Mouse (Mus musculus) neural tube, embryonic 13.5 days (tissue): ENCODE measurements around the gene Cdhr4. TPM values are rescaled to one million over a fixed set of nuclear protein-coding genes. Genes with fewer than 3 reads are reported as not detected.

Source experiments
- ATAC-seq: fragments of 200-750 bp; cut with Nextera tagmentation; 2 replicates; pipeline ENCODE4 v1.8.0; 2017; ENCODE audit warnings: low read depth, mild to moderate bottlenecking, moderate TSS enrichment, moderate library complexity
- H3K27ac ChIP-seq: fragments of 300-500 bp; sonication (generic); replicated peaks from 2 replicates; pipeline ENCODE4 v1.5.1; 2015; ENCODE audit warnings: moderate library complexity, mild to moderate bottlenecking, inconsistent platforms
- H3K27me3 ChIP-seq: fragments of 300-500 bp; sonication (generic); 2 replicates; pipeline ENCODE4 v1.6.1; 2015; ENCODE audit warnings: mild to moderate bottlenecking, inconsistent platforms
- H3K36me3 ChIP-seq: fragments of 300-500 bp; sonication (generic); 2 replicates; pipeline ENCODE4 v1.6.1; 2015; ENCODE audit warnings: mild to moderate bottlenecking, inconsistent platforms
- H3K4me1 ChIP-seq: fragments of 300-500 bp; sonication (generic); replicated peaks from 2 replicates; pipeline ENCODE4 v1.6.1; 2015; ENCODE audit warnings: inconsistent platforms
- H3K4me2 ChIP-seq: fragments of 300-500 bp; sonication (generic); 2 replicates; pipeline ENCODE4 v1.6.1; 2015; ENCODE audit warnings: inconsistent platforms, mild to moderate bottlenecking, moderate library complexity
- H3K4me3 ChIP-seq: fragments of 300-500 bp; sonication (generic); 2 replicates; pipeline ENCODE4 v1.5.1; 2015; ENCODE audit warnings: mild to moderate bottlenecking, inconsistent platforms
- H3K9ac ChIP-seq: fragments of 300-500 bp; sonication (generic); 2 replicates; pipeline ENCODE4 v1.6.1; 2015; ENCODE audit warnings: moderate library complexity, mild to moderate bottlenecking, inconsistent platforms
- H3K9me3 ChIP-seq: fragments of 300-500 bp; sonication (generic); 2 replicates; pipeline ENCODE4 v1.6.1; 2016; ENCODE audit warnings: inconsistent platforms
- WGBS: fragments of 180-500 bp; shearing (Covaris S2); methylation state at CpG from one replicate; pipeline ENCODE4 v1.1.7; 2015; 5-methylcytosine and 5-hydroxymethylcytosine counted together
- polyA plus RNA-seq: library from polyadenylated mRNA; unstranded; fragments of >200 nt; fragmentation: Nextera tagmentation; extraction: Ambion mirVana; gene quantifications from 2 replicates; pipeline ENCODE4 v1.2.1, GENCODE M21; 2015

The Cdhr4 gene
- polyA plus RNA-seq, result 2.6 and 3.4 TPM in 2 replicates

DNA sequence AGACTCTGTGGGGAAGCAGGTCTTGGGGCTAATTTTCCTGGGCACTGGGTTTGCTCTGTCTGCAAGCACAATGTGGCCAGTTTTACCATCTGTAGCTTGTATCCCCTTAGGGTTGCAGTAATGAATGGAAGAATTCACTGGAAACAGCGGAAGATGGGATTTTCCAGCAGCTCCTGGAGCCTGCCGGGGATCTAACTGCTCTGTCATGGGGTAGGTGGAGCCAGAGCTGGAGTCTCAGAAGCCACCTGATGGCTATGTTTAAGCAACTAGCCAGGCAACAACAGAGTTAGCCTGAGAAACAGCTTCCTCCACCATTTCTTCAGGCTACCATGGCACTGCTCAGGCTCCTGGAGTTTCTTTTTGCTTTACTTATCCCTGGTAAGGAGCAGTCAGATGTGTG lies at the start of gene Cdhr4:
Gene Cdhr4, plus strand, starts transcription at position 301 of the 400 bp plus-strand sequence.
- Histone ChIP-seq H3K27ac (no peak within 1 kb of the TSS), H3K9me3 (no peaks in the 10 kb centered on the region), H3K4me3 (no peak within 1 kb of the TSS), H3K9ac (no peak within 1 kb of the TSS), H3K4me1 (peaks cover 2% of the 10 kb centered on the region; the same call in 1 of the 2 replicates), H3K27me3 (0 out of 2 replicates have a peak, but pooled peaks cover 4% of the 10 kb centered on the region), H3K4me2 (no peak within 1 kb of the TSS), H3K36me3 (no peaks in the 10 kb centered on the region)
- no peak for ATAC-seq
- WGBS, result 58% methylated on average over 2 of the region's 2 CpGs

DNA sequence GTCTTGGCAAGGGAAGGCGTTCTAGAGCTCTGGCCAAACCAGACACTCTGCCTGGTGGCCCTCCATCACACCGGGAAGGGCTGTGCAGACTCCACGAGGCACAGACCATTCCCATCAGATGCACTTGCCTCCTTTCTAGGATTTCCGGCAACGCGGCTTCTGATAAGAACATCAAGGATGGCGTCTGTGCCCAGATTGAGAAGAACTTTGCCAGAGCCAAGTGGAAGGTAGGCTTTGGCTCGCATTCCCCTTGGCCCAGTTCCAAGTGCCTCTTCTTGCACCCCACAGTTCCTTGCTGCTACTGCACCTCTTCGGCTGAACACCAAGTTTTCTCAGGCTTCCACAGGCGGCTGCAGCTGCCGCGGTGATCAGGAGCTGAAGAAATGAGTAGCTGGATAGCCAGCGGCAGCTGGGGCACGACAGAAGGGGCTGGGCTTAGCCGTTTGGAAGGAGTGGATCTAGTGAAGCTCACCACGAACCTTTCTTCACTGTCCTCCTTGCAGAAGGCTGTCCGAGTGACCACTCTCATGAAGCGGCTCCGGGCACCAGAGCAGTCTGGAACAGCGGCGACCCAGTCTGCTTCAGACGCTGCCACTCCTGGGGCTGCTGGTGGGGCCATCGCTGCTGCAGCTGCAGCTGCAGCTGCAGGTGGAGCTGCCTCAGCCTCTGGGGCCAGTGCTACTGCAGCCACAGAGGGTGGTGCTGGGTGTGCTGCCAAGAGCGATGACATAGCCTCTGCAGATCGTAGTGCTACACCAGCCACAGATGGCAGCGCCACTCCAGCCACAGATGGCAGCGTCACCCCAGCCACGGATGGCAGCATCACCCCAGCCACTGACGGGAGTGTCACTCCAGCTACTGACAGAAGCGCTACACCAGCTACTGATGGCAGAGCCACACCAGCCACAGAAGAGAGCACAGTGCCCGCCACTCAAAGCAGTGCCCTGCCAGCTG lies 44.8 kb upstream of the Cdhr4 start:
- no peak overlapping the region for H3K4me2 ChIP-seq
- peaks cover 16% of the 10 kb centered on the region for H3K4me1 ChIP-seq
- H3K9me3 ChIP-seq, result no peaks in the 10 kb centered on the region
- no peak overlapping the region for H3K4me3 ChIP-seq
- H3K36me3 ChIP-seq, result no peaks in the 10 kb centered on the region
- H3K27ac ChIP-seq, result no peak overlapping the region
- ATAC-seq, result no peak
- 92% methylated on average over 31 of the region's 31 CpGs for WGBS
- H3K27me3 ChIP-seq, result no peaks in the 10 kb centered on the region
- no peak overlapping the region for H3K9ac ChIP-seq

DNA sequence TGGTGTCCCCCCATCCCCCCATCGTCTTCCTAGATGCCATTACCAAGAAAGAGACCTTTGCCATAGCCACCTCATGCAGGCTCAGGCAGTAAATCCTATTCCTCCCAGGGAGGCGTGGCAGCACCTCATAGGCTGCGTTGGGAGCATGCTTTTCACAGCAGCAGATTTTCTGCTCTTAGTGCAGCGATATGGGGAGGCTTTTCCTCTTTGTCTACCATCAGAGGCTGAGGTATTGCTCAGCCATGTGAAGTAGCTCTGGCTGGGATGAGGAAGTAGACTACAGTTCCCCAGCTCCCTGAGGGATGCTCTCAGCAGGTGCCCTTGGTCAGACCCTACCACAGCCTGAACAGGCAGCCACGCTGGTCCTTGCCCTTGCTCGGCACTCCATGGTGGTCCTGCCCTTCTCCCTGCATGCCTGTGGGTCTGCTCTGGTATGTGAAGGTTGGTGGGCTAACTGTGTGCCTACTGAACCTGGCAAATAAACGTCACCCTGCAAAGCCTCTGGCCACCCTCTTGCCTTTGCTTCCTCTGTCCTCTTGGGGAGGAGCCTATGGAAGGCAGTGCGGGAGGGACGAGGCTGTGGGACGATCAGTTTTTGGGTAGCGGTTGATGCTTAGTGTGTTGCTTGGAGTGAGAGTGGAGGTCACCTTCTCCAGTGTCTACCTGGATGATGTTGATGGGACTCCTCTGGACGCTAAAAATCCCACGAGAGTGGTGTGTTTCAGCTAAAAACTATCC lies 42.9 kb upstream of the Cdhr4 start:
- Histone ChIP-seq H3K4me3 (no peak overlapping the region), H3K9me3 (no peaks in the 10 kb centered on the region), H3K27me3 (no peaks in the 10 kb centered on the region), H3K9ac (no peak overlapping the region), H3K27ac (no peak overlapping the region), H3K4me2 (no peak overlapping the region), H3K36me3 (no peaks in the 10 kb centered on the region), H3K4me1 (peaks cover 16% of the 10 kb centered on the region)
- 84% methylated on average over 13 of the region's 13 CpGs for WGBS
- ATAC-seq, result no peak

DNA sequence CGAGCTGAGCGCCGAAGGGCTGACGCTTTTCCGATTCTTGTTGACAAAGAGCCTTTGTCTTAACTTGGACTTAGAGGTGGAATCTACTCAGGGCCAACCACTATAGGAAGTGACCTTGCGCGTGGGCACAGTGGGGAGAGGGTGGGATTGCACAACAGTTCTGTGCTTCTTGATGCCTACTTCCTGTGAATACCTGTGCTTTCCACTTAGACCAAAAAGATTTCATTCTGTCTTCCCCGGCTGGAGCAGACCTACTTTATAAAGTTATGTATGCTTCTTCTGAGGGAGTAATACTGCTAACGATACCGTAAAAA lies 42.4 kb upstream of the Cdhr4 start, which contains the start of gene Traip:
Gene Traip, plus strand, starts transcription at position 215 of the 314 bp plus-strand sequence.
- 87% methylated on average over 10 of the region's 10 CpGs for WGBS
- peak within 1 kb of the TSS; percentile 83 for H3K4me2 ChIP-seq
- no peak for ATAC-seq
- H3K27ac ChIP-seq, result peak within 1 kb of the TSS; percentile 78
- peak within 1 kb of the TSS; percentile 53 for H3K4me3 ChIP-seq
- H3K9ac ChIP-seq, result peak within 1 kb of the TSS; percentile 67
- no peaks in the 10 kb centered on the region for H3K9me3 ChIP-seq
- no peaks in the 10 kb centered on the region for H3K27me3 ChIP-seq
- peaks cover 16% of the 10 kb centered on the region for H3K4me1 ChIP-seq
- no peaks in the 10 kb centered on the region for H3K36me3 ChIP-seq

DNA sequence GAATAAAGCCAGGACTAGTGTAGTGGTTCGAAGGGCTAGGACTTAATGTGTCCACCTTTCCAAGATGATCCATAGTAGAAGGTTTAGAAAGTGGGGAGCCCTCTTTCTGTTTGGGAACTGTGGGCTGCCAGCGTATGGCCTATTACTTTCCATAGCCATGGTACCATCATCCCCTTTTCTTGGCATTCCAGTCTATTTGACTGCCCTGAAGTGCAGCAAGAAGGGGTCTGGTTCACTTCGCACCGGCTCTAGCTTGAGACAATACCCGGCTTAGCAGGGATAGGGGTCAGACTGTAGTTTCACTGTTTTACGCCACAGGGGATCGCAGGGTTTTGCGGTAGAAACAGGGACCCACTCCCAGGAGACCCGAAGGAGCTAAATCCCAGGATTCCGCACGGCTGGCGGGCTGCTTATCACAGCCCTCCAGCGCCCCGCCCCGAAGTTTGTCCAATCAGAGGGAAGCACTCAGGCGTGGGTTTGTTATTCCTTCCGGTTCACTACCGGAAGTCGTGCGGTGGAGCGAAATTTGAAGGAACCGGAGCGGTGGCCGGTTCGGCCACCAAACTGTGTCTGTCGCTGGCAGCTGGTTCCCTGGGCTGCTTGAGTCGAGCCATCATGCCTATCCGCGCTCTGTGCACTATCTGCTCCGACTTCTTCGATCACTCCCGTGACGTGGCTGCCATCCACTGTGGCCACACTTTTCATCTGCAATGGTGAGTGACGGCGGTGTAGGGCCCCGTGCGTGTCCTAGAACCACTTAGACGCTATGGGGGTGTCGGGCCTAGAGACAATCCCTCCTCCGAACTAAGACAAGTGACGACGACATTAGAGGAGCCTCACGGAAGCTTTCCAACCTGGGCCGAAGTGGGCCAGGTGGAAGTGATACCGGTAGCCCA lies 41.6 kb upstream of the Cdhr4 start:
- Histone ChIP-seq H3K4me2 (peak overlapping the region; percentile 83), H3K4me1 (peaks cover 16% of the 10 kb centered on the region), H3K36me3 (no peaks in the 10 kb centered on the region), H3K9ac (peak overlapping the region; percentile 67), H3K9me3 (no peaks in the 10 kb centered on the region), H3K4me3 (peak overlapping the region; percentile 53), H3K27ac (peak overlapping the region; percentile 78), H3K27me3 (no peaks in the 10 kb centered on the region)
- WGBS, result 12% methylated on average over 45 of the region's 45 CpGs
- peak; percentile 94 for ATAC-seq

DNA sequence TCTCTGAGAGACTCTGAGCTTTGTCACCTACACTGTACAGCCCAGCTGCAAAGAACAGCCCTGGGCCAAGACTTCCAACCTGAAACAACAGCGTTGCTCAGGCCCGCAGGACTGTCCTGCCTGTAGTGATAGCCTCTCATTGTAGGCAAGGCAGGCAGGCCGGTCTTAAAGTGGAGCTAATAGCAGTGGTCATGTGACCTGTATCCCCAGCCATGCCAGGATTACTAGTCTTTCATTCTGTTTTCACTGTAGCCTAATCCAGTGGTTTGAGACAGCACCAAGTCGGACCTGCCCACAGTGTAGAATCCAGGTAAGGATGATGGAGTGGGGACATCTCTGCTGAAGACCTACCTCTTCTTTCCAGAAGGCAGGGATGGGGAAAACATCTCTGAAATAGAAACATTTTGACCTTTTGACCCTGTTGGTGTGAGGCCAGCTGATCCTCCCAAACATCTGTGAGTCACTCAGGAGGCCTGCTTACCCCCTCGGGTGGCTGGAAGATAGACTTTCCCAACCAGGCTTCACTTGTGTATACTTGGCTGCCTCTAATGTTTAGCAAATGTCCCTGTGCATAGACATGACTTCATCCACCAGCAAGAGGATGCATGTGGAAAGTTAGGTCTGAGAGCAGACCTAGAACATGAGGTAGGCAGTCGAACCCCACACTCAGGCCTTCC lies 36.5 kb upstream of the Cdhr4 start:
- H3K27me3 ChIP-seq, result no peaks in the 10 kb centered on the region
- 81% methylated on average over 6 of the region's 6 CpGs for WGBS
- H3K36me3 ChIP-seq, result peaks cover 19% of the 10 kb centered on the region; the same call in 1 of the 2 replicates
- ATAC-seq, result no peak
- H3K4me1 ChIP-seq, result peaks cover 12% of the 10 kb centered on the region
- no peak overlapping the region for H3K9ac ChIP-seq
- H3K4me2 ChIP-seq, result no peak overlapping the region
- H3K4me3 ChIP-seq, result no peak overlapping the region
- no peak overlapping the region for H3K27ac ChIP-seq
- H3K9me3 ChIP-seq, result no peaks in the 10 kb centered on the region

DNA sequence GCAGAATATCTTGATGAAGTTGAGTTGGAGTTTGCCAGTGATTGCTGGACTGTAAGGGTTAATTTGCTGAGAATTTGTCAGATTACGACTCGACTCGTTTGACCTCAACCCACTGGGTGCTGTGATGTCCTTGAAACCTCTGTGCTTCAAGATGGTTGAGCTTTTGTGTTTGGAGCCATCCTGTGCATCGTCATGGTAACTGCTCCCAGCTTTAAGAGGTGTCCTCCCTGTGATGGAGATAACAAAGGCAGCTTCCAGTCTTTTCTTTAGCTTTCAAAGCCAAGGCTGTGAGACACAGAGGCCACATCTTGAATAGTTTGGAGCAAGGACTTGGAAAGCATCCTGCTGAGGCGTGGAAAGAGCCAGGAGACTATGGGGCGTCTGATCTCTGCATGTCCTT lies 35.2 kb upstream of the Cdhr4 start:
- Histone ChIP-seq H3K36me3 (peaks cover 19% of the 10 kb centered on the region; the same call in 1 of the 2 replicates), H3K9me3 (no peaks in the 10 kb centered on the region), H3K27ac (no peak overlapping the region), H3K4me3 (no peak overlapping the region), H3K4me1 (peaks cover 12% of the 10 kb centered on the region), H3K27me3 (no peaks in the 10 kb centered on the region), H3K4me2 (no peak overlapping the region), H3K9ac (no peak overlapping the region)
- WGBS, result 20% methylated on average over 6 of the region's 6 CpGs
- no peak for ATAC-seq

DNA sequence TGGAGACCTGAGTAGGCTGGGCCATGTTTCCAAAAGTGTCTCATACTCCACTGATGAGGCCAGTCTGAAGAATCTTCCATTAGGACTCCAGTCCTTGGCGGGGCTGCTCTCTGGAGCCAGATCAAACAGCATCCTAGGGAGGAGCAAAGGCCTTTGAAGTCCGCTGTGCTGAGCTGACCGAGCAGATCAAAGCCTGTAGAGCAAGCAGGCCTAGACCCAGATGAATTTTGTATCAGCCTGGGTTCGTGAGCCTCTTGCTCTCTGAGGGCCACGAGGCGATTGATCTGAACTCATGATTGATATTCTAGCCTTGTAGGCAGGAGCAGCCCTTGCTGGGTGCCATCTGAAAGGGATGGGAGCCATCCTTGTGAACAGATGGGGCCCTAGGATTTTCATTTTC lies 32.4 kb upstream of the Cdhr4 start:
- no peaks in the 10 kb centered on the region for H3K9me3 ChIP-seq
- ATAC-seq, result no peak
- 51% methylated on average over 6 of the region's 6 CpGs for WGBS
- no peak overlapping the region for H3K27ac ChIP-seq
- no peak overlapping the region for H3K4me2 ChIP-seq
- H3K36me3 ChIP-seq, result peaks cover 19% of the 10 kb centered on the region; the same call in 1 of the 2 replicates
- H3K4me1 ChIP-seq, result peaks cover 12% of the 10 kb centered on the region
- no peak overlapping the region; the same call in 1 of the 2 replicates for H3K9ac ChIP-seq
- no peaks in the 10 kb centered on the region for H3K27me3 ChIP-seq
- no peak overlapping the region for H3K4me3 ChIP-seq

DNA sequence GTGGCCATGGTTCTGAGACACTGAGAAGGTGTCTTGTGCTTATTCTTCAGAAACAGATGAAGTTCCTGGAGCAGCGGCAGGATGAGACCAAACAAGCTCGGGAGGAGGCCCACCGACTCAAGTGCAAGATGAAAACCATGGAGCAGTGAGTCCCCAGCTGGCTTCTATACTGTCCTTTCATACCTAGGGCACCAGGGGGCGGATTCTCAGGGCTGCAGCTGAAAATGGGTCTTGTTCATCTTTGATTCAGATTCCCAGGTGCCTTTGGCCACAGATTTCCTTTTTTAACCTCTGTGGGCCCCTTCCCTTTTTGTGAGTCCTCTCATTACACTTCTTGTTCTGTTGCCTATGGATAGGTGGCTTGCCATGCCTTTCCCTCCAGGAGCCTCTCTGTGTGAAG lies 31.4 kb upstream of the Cdhr4 start:
- peaks cover 19% of the 10 kb centered on the region; the same call in 1 of the 2 replicates for H3K36me3 ChIP-seq
- H3K9ac ChIP-seq, result peak overlapping the region; percentile 17; the same call in 1 of the 2 replicates
- ATAC-seq, result no peak
- H3K4me2 ChIP-seq, result 0 out of 2 replicates have a peak overlapping the region, but pooled peaks have one; percentile 22
- peaks cover 12% of the 10 kb centered on the region for H3K4me1 ChIP-seq
- H3K4me3 ChIP-seq, result no peak overlapping the region
- WGBS, result 85% methylated on average over 4 of the region's 4 CpGs
- peak overlapping the region; percentile 46 for H3K27ac ChIP-seq
- no peaks in the 10 kb centered on the region for H3K27me3 ChIP-seq
- H3K9me3 ChIP-seq, result no peaks in the 10 kb centered on the region

DNA sequence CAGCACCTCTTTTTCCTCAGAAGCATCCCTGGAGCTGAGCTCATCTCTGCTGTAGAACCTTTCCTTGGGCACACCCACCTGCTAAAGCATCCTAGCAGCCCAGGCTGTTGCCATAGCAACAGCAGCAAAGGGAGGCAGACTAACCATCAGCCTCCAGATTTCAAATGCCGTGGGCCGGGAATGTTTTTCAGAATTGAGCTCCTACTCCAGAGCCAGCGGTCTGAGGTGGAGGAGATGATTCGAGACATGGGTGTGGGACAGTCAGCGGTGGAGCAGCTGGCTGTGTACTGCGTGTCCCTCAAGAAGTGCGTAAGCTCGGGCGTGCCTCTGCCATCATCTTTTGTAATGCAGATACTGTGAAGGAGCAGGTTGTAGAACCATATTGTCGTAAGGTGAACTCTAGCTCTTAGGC lies 30.9 kb upstream of the Cdhr4 start:
- WGBS, result 69% methylated on average over 10 of the region's 10 CpGs
- H3K27me3 ChIP-seq, result no peaks in the 10 kb centered on the region
- peak overlapping the region; percentile 46 for H3K27ac ChIP-seq
- peaks cover 19% of the 10 kb centered on the region; the same call in 1 of the 2 replicates for H3K36me3 ChIP-seq
- peak overlapping the region; percentile 22; the same call in 1 of the 2 replicates for H3K4me2 ChIP-seq
- peak; percentile 63 for ATAC-seq
- peaks cover 12% of the 10 kb centered on the region for H3K4me1 ChIP-seq
- H3K9ac ChIP-seq, result peak overlapping the region; percentile 17; the same call in 1 of the 2 replicates
- H3K4me3 ChIP-seq, result no peak overlapping the region
- H3K9me3 ChIP-seq, result no peaks in the 10 kb centered on the region

DNA sequence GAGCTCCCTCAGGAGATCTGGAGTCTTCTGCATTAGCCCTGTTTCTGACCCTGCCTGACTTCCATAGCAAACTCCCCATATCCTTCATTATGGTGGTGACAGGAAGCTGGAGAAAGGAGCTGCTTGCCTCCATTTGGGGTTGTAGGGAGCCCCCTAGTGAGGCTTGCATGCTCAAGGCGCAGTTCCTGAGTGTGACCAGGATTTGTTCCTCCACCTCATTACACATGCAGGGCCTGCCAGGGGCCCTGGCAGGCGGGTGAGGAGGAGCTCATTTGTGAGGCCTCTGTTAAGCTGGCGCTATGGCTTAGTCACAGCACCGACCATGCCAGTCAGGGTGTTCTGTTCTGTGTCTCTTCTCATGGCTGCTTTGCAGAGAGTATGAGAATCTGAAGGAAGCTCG lies 30.4 kb upstream of the Cdhr4 start:
- ATAC-seq, result peak; percentile 34; the same call in 1 of the 2 replicates
- H3K4me1 ChIP-seq, result peaks cover 12% of the 10 kb centered on the region
- H3K27ac ChIP-seq, result peak overlapping the region; percentile 46
- 66% methylated on average over 5 of the region's 5 CpGs for WGBS
- no peak overlapping the region for H3K9ac ChIP-seq
- no peak overlapping the region for H3K4me2 ChIP-seq
- no peaks in the 10 kb centered on the region for H3K9me3 ChIP-seq
- H3K4me3 ChIP-seq, result no peak overlapping the region
- no peaks in the 10 kb centered on the region for H3K27me3 ChIP-seq
- H3K36me3 ChIP-seq, result peaks cover 19% of the 10 kb centered on the region; the same call in 1 of the 2 replicates
